Mouse (Mus musculus) frontal cortex, postnatal 25 days (tissue): ENCODE measurements around the gene Sgsh.

Experiments
- DNase-seq, 2 experiments: peaks; one replicate each; pipeline ENCODE4 v3.0.0; 2022; ENCODE audit warnings: low spot score in 2 of 2

Sgsh gene

DNA sequence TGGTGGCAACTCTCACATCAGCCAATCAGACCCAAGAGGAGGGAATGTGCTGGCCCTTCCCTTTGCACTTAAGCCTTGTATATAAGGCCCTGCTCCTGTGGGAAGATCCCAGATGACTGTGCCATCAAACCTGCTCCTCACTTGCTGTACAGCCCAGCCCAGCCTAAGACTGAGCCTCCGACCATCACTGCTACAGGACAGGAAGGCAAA lies 47.8 kb downstream of the Sgsh start, which contains the start of gene Card14:
Gene Card14 (plus strand): TSS at position 111 of the 210 bp plus-strand sequence.
- no peak for DNase-seq

DNA sequence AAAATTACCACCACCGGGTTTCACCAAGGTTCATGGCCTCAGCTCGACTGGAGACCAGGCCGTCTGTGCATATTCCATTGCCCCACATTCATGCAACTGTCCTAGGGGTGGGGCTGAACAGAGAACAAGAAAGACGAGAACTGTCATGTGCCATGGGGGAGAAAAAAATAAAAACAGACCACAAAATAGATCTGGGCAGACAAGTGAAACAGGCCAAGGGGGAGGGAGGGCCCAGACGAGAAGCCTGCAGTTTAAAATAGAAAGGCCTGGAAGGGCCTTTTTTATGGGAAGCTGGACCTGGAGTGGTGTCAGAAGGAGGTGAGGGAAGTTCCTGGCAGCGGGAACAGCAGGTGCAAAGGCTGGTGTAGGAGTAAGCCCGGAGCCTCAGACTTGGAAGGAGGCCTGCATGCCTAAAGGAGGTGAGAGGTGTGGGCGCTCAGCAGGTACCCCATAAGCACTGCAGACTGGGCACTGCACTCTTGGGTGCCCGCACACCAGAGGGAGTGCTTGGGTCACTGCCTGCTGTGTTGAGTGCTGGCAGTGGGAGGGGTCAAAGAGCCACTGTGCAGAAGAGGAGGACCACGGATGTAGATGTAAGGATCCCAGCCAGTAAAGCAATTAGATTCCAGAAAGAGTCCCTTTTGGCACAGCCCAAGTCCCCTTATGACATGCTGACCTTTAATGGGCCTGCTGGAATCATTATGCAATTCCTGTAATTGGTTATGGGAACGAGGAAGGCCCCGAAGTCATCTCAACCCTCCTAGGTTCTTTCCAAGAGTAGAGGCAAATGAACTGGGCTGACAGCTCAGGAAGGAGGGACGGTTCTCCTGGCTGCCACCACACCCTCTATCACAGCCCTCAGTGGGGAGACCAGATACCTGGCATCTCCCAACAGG lies 48.3 kb downstream of the Sgsh start:
- no peak for DNase-seq

DNA sequence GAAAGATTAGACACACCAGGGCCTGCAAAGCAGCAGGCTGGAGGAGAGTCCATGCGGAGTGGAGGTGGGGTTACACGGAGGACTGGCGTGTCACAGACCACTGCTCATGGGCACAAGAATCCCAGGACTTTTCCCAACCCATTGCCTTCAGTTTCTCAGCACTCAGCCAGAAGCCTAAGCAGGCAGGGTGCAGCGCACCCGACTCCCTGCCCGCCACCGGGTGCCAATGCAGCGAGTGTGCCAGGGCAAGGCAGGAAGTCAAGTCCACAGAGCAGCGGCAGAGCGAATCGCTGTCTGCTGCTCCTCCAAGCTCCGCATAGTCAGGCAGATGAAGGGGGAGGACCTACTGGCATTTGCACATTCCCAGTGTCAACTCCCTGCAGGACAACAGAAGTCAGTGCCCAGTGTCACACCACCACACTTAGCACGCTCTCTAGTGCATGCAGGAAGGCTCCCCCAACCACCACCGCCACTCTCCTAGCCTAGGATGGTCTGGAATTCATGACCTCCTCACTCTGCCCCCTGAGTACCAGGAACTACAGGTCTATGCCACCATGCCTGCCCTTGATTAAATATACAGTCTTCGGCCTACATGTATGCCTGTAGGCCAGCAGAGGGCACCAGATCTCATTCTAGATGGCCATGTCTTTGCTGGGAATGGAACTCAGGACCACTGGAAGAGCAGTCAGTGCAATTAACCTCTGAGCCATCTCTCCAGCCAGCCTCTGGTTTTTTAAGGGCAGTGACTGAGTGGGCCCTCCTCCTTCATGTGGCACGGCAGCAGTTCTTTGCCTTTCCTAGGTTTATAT lies 50.2 kb downstream of the Sgsh start:
- no peak for DNase-seq

DNA sequence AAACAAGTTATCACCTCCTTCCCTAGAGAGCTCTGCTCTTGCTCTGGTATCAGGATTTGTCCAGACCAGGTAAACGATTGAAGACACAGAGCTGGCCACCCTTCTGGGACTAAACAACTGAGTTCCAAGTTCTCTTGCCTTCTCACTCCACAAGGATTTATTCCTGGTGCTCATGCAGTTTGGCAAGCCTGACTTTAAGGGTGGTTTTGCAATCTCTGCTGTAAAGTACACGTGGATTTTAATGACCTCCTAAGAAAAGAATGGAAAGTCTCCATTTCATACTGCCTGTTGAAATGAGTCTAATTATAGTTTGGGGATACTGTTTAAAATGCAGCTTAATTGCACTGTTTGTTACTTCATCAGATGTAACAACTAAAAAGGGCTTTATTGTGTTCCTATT lies 54.4 kb downstream of the Sgsh start:
- DNase-seq: no peak

DNA sequence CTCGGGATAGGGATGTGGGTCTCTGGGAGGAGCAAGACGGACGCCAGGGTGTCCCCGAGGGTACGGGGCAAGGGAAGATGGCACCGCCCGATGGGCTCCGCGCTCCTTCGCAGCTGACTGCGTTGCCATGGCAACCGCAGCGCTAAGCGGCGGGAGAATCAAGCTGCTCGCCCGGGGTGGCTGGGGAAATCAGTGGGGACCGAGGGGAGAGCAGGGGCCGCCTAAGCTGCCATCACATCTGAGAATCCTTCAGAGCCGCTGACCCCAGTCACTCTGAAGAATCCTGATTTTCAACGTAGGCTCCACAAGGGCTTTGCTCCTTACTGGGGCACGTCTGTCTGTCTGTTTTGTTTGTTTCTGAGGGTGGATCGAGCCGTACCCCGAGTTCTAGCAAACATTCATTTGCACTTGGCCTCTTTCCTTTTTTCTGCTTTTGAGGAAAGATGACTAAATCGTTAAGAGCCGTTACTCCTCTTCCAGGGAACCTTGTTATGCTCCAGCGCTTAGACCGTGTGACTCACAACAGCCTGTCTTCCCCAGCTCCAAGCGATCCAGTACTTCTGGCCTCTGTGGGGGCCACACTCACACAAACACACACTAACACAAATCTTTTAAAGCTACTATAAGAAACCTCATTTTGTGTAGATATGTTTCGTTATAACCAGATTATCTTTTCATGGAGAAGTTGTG lies 54.9 kb downstream of the Sgsh start:
- no peak for DNase-seq

DNA sequence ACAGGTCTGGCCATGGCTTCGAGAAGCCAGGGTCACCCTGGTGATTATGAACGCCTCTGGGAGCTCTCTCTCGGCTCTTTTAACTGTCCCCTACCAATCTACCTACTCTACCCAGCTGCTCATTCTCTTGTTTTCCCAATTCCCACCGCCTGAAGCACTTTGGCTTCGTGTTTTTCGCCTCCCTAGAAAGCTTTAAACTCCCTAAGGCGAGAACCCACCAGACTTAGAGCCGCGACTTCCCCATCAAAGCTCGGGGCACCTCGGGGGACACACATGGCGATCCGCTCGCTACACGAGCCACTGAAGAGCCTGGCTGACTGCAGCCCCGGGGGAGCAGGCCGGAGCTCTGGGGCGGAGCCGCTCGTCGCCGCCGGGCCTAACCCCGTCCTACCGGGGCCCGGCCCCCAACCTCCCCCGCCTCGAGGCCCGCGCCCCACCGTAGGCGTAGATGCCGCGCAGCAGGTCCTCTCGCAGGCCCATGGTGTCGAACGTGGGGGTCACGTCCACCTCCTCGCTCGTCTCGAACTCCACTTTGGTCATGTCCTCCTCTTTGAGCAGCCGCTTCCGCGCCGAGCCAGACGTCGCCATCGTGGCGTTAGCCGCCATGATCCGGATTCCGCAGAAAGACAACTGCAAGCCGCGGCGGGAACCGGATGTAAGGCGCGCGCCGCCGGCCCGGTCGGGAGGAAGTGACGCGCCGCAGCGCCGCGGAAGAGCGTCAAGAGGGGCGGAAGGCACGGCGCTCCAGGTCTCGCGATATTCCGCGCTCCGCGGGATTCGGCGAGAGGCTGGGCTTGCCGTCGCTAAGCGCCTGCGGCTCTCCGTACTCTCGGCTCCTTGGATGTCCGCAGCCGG lies 55.7 kb downstream of the Sgsh start, which contains the start of gene Eif4a3:
Gene Eif4a3 (minus strand): TSS at position 699 of the 855 bp plus-strand sequence.
- DNase-seq: peak; percentile 89 to 92

DNA sequence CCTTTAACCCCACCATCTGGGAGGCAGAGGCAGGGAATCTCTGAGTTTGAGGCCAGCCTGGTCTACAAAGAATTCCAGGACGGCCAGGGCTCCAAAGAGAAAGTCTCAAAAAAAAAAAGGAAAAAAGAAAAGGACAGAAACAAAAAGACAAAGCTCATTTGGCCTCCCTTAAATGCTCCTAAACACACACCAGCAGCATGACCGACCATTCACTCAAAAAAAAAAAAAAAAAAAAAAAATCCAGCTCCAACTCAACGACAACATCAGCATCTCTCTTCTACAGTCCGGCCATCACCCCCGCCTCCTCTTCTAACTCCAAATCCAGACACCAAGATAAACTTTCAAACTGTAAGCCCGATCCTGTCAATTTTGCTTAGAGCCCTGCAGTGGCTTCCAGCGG lies 56.4 kb downstream of the Sgsh start:
- no peak for DNase-seq

DNA sequence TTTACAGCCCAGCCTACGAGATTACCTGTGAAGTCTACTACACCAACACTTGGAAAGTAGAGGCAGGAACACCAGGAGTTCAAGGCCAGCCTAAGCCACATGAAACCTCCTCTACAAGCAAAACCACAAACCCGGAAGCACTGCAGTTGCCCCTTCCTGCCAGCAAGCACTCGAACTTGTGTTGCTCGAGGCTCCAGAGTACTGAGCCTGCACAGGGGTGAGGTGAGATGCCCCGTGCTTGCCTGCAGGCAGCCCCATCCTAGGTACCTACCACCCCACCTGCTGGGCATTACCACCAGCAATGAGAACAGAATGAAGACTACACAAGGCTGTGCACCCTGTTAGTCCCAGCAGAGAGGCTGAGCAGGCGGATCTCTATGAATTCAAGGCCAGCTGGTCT lies 57.3 kb downstream of the Sgsh start:
- no peak for DNase-seq
